Mouse (Mus musculus): Measurements from ENCODE around the gene Elmo3.

DNA sequence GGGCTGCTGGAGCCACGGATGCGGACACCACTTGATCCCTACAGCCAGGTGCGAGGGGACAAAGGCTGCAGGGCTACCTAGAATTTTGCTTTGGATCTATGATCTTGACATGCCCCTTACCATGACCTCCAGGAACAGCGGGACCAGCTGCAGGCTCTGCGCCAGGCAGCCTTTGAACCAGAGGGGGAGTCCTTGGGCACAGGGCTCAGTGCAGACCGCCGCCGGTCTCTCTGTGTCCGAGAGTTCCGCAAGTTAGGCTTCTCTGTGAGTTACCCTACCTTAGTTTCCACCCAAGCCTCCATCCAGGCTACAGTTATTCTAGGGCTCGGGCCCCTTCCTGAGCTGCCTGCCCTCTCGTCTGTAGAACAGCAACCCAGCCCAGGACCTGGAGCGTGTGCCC, 2.3 kb downstream of the Elmo3 start:
- TF ChIP-seq CTCF (IDR thresholded peaks at IDR 0.05; ENCODE audit: insufficient read depth, low read depth, low read length) (no peak), POLR2A (IDR thresholded peaks at IDR 0.05; ENCODE audit: insufficient read depth, low read depth, low read length) (no peak)

All from olfactory bulb, adult 2 months (tissue).